Mouse (Mus musculus) cerebellum, postnatal 25 days (tissue): ENCODE data around the gene Bcl2l1.

Source experiments
- DNase-seq, 2 experiments: peaks; one replicate each; pipeline ENCODE4 v3.0.0; 2021; ENCODE audit warnings: mixed read lengths in 2 of 2

Bcl2l1 gene

DNA sequence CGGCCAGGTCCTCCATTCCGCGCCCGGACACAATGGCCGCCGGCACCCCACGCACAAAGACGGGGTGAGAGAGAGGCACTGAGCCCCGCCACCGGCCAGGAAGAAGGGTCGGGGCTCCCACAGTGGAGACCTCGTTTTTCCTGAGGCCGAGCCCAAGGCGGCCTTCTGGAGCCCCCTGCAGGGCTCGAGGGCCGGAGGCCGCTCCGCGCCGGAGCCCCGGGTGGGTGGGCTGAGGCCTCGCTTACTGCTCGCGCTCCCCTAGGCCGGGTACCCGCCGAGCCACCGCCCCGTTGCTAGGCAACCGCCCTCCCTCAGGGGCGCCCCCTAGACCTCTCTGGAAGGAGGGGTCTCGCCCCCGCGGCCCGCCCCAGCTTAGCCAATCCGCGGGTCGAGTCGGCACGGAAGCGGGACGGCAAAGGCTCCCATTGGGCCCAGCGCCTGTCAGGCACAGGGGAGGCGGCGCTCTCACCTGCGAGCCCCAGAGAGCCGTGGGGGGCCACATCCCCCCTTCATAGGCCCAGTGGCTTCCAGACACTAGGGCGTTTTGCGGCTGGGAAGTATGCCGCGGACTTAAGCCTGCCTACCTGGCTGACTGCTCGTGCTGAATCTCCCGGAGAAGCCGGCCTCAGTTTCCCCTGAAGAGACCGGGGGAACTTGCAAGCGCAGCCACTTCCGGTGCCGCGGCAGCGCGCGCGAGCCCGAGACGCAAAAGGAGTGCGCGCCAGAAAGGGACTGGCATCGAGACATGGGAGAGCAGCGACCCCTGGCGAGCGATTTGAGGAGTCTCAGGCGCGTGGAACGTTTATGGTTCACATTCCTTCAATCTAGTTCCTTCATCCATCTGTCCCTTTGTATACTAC is at the start of gene Bcl2l1:
Gene Bcl2l1, minus strand, starts transcription at position 710 of the 860 bp plus-strand sequence.
- peak; percentile 98 for DNase-seq

- no peak for DNase-seq
Measured at GRCm38 (mm10) chr2:152880898-152881297, 49.4 kb upstream of the Bcl2l1 start.

GRCm38 (mm10) chr2:152878239-152878638 is 46.7 kb upstream of the Bcl2l1 start:
- no peak for DNase-seq

DNA sequence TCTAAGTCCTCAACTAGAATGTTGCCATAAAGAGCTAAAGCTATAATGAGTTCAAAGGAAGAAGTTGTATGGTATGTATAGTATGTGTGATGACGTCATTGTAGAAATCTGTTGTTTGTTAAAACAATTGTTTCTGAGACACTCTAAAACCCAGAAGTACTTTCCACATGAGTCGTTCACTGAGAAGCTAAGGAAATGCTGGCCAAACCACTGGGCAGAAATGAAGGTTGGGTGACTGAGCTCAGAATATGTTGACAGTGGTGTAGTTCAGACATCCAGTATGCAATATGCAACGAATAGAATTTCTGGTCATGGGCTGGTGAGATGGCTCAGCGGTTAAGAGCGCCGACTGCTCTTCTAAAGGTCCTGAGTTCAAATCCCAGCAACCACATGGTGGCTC is 31.8 kb upstream of the Bcl2l1 start:
- no peak for DNase-seq

- no peak for DNase-seq
Measured at GRCm38 (mm10) chr2:152862638-152863037, 31.1 kb upstream of the Bcl2l1 start.

DNA sequence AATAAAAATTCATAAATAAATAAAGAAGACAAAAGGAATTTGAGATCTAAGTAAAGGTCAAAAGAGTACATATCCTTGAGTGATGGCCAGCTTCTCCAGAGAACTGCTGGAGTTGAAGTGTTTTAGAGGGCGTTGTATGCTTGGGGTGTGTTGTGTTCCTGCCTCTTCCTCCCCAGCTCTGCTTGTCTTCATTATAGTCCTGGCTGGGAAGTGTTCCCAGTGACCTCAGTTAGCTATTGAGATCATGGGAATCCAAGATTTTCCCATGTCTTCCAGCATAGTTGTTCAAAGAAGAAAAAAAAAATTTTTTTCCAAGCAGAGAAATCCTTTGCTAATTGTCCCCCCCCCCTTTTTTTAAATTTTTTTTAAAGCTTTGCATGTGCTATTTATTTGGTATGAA is 30.4 kb upstream of the Bcl2l1 start:
- DNase-seq: no peak

DNA sequence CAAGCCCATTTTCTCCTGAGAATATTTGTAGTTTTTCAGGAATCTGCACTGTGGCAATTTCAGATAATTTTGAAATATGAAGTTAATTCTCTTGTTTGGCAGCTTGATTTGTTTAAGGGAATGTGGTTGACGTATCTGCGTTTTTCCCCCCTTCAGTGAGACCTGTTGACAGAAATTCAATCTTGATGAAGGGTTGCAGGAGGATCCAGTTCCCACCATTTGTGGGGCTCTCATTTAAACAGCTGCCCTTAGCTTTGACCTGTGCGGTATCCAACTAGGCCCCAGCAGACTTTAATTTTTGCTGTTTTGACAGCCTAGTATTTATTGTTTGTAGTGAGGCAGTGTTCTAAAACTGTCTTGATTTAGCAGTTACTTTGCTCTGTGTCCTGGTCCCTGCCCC is 28.0 kb upstream of the Bcl2l1 start:
- no peak for DNase-seq

GRCm38 (mm10) chr2:152848466-152848865 is 16.9 kb upstream of the Bcl2l1 start:
- no peak for DNase-seq

DNA sequence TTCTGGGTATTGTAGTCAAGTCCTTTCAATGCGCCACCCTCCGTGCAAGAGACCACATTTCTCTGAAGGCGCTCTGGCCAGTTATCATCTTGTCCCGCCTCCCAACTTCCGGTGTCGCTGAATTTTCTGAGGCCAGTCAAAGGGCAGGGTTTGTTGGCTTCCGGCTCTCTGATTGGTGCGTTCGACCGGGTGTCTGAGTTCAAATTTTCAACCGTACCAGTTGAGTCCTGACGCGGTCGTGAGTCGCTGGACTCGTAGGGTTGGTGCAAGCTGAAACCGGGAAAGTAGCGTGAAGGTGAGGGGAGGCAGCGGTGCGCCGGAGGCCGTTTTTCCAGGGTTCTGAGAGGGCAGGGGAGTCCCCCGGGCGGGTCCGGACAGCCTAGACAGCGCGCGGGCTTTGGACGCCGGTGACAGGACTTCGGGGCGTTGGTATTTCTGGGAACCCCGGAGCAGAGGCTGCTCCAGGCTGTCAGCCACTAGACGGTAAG is 16.3 kb upstream of the Bcl2l1 start, which contains the start of gene Tpx2:
Gene Tpx2, plus strand, starts transcription at position 150 of the 488 bp plus-strand sequence.
- DNase-seq: peak; percentile 97 to 98

- DNase-seq: no peak
Measured at GRCm38 (mm10) chr2:152847057-152847814, 15.7 kb upstream of the Bcl2l1 start.

DNA sequence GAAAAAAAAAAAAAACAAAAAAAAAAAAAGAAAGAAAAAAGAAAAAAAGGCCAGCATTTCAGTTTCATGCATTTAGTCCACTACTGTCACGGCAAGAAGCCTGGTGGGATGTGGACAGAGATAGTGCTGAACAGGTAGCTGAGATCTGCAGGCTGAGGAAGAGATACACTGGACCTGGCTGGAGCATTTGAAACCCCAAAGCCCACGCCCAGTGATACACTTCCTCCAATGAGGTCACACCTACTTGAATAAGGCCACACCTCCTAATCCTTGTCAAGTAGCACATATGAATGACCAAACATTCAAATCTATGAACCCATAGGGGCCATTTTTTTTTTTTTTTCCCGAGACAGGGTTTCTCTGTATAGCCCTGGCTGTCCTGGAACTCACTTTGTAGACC is 11.2 kb upstream of the Bcl2l1 start:
- no peak for DNase-seq

- no peak for DNase-seq
Measured at GRCm38 (mm10) chr2:152839256-152839655, 7.7 kb upstream of the Bcl2l1 start.

DNA sequence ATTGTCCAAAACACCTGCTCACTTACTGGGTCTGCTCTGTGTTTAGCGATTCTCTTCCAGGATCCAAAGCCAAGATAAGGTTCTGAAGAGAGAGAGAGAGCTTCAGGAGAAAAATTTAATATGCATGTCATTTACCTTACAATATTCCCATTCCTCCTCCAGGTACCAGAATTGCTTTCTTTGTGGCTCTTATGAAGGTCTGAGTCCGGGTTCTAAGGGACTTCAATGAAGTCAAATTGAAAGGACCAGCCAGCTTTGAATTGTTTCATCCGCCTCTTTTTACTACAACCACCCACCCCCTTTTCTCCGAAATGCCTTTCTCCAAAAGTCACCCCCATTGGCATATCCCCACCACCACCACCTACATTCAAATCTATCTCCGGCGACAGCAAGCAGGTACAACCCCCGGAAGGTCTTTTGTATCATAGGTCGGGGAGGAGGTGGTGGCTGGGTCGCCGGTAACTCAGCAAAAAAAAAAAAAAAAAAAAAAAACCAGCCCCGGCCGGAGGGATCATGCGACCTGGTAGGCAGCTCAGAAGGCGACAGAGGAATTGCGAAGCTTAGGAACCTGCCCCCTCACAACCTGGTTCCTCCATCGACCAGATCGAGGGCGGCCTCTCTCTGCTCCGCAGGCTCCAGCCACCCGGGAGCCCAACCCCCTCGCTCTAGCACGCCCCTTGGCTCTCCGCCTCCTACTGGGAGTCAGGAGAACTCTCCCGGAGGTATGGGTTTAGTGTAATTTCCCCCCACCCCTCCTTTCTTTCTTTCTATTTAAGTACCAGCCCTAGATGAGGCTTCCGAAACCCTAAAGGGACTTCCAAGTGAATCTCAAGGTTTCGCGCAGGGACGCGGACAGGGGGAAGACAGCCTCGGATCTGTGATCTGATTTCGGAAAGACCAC is 1.3 kb downstream of the Bcl2l1 start:
- DNase-seq: peak; percentile 85 to 91

DNA sequence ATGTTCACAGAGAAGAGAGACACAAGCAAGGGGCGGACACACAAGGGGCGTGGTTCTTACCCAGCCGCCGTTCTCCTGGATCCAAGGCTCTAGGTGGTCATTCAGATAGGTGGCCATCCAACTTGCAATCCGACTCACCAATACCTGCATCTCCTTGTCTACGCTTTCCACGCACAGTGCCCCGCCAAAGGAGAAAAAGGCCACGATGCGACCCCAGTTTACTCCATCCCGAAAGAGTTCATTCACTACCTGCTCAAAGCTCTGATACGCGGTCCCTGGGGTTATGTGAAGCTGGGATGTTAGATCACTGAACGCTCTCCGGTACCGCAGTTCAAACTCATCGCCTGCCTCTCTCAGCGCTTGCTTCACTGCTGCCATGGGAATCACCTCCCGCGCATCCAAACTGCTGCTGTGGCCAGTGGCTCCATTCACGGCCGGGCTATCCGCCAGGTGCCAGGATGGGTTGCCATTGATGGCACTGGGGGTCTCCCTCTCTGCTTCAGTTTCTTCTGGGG is 2.1 kb downstream of the Bcl2l1 start:
- DNase-seq: peak; percentile 68 to 74

GRCm38 (mm10) chr2:152828532-152828931 is 3.0 kb downstream of the Bcl2l1 start:
- DNase-seq: peak; percentile 65 to 67

- no peak for DNase-seq
Measured at GRCm38 (mm10) chr2:152828011-152828370, 3.5 kb downstream of the Bcl2l1 start.

GRCm38 (mm10) chr2:152827321-152828010 is 4.1 kb downstream of the Bcl2l1 start:
- DNase-seq: no peak

DNA sequence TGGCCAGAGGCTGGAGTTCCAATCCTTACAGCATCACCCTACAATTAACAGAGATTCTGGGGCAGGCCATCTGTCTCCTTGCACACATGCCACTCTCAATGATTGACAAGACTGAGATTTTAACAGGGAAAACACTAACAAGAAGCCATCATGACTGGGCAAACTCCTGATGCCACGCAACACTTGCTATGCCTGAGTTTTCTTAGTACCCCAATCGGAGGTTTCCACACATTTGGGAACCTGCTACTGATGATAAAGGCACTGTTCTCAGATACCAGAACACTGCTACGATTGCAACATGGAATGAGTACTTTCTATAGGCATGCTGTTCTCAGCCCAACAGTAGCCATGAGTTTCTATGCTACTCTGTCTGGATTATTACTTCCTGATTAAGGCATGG is 5.0 kb downstream of the Bcl2l1 start:
- no peak for DNase-seq

- DNase-seq: no peak
Measured at GRCm38 (mm10) chr2:152825713-152826112, 5.8 kb downstream of the Bcl2l1 start.

GRCm38 (mm10) chr2:152825168-152825697 is 6.3 kb downstream of the Bcl2l1 start:
- DNase-seq: no peak

DNA sequence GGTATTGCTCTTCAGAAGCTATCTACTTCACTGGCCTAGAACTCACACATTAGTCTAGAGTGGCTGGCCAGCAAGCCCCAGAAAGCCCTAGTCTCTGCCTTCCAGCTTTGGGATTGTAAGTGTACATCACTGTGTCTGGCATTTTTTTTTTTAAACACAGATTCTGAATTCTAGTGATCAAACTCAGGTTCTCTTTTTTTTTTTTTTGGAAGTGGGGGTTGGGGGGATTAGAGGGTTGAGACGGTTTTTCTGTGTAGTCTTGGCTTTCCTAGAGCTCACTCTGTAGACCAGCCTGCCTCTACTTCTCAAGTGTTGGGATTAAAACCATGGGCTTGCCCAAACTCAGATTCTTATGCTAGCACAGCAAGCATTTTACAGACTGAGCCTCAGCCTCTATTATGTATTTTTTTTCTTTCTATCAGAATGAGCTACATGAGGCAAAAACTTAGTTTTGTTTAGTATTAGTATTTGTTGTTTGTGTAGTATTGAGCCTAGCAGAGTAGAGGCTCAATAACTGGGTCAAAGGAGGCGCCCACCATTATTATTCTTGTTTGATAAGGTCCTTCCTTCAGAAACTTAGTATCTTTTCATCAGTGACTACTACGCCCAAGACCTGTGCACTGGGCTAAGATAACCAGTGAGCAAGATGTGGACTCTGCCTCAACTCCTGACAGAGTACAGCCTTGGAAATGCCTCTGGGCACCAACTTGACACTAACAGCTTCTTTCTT is 6.9 kb downstream of the Bcl2l1 start:
- no peak for DNase-seq
